Mouse (Mus musculus): ENCODE data around the gene Gm5795.
"Not testable (repeated sequence)": the region's sequence is repeated elsewhere in the genome, so short reads cannot be mapped to it uniquely, and the experiment has no call there.

Gene Gm5795
- long read RNA-seq, experiment 1 = 0 reads
- long read RNA-seq, experiment 2 = 0 reads

DNA sequence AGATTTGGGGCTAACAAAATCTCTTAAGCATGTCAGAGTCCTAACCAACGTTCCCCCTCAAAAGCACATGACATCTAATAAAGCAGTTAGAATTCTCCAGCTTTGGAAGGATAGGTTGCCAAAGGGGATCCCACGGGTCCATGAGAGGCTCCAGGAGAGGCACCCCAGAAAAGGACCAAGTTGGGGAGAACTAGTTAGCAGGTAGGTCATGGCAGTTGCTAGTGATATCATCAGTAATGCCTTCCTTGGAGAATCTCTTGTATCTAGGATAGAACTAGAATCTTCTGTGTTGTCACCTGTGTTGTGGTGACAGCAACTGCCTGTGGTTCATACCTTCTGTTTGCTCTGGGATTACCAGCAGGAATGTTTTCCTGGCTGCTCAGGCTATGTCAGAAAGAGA is at the start of gene Gm5795:
TSS of gene Gm5795 (plus strand) at position 301 of the 400 bp plus-strand sequence.
- intact Hi-C loops (cut with DNase I) = not testable (repeated sequence)

DNA sequence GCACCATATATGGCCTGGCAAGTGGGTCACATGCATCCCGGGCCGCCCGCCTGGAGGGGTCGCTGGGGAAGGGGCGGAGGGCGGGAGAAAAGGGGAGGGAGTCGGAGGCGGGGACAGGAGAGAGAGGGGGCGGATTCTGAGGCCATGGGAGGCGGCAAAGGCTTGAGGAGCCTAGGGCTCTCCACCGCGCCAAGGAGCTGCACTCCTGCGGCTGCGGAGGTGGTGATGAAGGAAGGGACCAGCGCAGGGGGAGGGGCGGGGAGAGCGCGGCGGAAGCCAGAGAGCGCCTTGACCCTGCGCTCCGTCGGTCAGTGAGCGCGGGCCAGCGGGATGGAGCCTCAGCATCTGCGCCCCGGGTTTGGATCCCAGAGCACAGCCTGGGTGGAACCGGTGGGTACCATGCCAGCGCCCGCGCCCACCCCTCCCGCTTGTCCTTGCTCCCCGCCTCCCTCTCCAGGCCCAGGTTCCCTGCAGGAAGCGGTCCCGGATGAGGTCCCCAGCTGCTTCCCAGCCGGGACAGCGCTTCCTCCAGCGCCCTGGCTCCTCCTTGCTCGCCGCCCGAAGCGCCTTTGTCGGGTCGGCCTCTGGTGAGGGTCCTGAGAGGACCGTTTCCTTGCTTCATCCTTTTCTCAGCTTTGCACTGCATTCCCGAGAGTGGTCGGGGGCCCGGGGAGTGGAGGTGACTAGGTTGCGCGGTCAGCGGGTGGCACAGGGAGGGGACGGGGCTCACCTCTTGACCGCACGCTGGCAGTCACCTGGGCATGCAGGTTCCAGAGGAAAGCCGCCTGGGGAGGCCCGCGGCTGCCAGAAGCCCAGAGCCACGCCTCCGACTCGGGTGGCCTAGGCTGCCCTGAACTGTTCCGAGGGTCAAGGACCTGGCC is 20.5 kb downstream of the Gm5795 start, which contains the start of gene D830030K20Rik:
TSS of gene D830030K20Rik (plus strand) at position 217 of the 881 bp plus-strand sequence.
- intact Hi-C loops (cut with DNase I) = not testable (repeated sequence)

DNA sequence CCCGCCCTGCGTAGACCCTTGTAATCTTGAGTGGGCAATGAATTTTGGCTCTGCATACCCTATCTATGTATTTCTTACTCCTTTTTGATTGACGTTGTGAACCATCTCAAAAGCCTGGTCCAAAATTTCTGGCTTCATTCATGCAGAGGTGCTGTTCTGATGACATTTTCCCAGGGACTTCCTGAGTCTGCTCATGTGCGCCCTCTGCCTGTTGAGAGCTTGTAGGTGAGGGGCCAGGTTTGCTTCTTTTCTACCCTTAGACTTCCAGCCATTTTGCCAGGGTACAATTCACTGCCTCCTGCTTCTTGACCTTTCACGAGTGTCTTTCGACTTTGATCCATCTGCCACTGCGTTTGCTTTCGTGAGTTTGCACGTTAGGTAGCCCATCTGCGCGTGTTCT is 21.3 kb downstream of the Gm5795 start:
- intact Hi-C loops (cut with DNase I) = not testable (repeated sequence)

All from adrenal gland (tissue).